Mouse (Mus musculus) heart, postnatal 10 days (tissue): ENCODE data around the gene Lrrc66. TPM values are rescaled to one million over a fixed set of nuclear protein-coding genes. Genes with fewer than 3 reads are reported as not detected.

Source experiments
- DNase-seq, 2 experiments: peaks; one replicate each; pipeline ENCODE4 v3.0.0; 2021
- intact Hi-C: fragments of 180-260 bp; cut with DNase I; formaldehyde crosslinking; loops from one replicate; pipeline ENCODE4 v1.15.1; 2025
- total RNA-seq, 2 experiments: library from RNA; stranded (reverse); gene quantifications; 2 replicates each; pipeline ENCODE4 v1.2.3; 2021

Lrrc66 gene
- total RNA-seq, 2 experiments from 2014 or later: not detected

DNA sequence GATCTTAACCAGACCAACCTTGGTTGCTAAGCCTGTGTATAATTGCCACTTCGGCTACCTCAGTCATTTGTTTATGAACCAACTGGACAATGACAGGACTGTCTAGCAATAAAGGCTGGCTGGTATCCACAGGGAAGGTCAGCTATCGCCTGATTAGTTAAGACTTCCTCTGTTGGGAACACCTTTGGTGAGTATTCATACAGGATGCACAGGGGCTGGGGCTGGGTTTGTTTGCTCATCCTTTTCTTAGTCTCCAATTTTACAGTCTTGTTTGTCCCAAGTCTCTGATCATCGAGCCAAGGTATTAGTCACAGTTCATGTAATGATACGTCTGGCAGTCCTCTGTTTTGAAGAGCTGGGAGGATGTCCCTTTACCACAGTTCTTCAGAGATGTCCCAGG, 65.4 kb downstream of the Lrrc66 start:
- intact Hi-C loops: no loop called here
- no peak for DNase-seq

DNA sequence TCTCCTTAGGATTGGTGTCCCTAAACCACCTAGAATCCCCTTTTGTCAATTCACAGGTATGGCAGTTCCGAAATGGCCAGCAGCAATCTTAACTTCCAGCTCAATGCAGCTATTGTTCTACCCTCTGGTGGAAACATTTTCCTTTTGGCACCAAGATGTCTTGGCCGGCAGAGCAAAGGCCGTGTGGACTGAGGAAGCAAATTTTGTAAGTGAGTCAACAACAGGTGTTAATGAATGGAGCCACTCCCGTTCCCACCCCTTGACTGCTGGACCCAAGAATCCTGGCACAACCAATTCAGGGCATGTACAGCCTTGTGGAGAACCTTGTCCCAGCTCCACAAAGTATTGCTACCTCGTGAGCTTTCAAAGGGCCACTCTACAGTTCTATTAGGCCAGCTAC, 66.2 kb downstream of the Lrrc66 start:
- intact Hi-C loops: no loop called here

DNA sequence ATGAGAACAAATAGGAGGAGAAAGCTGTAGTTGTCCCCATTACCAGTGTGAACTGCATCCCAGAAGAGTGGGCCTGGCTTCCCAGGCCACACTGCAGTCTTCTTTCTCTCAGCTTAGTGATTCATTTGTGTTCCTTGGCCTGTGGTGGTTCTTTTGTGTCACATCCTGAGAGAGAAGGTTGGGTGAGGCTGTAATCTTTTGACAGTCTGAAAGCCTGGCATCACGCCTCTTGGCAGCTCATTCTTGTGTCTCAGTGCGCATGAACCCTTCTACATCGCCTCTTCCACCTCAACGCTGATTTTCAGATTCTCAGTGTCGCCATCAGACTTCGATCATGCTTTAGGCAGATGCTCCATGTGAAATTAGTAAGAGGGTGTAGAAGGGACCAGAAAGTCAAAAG, 68.3 kb downstream of the Lrrc66 start:
- intact Hi-C loops: no loop called here
- DNase-seq: peak; percentile 35 to 52

More for the DNA sequence above, 66.2 kb downstream of the Lrrc66 start:
- DNase-seq: no peak

DNA sequence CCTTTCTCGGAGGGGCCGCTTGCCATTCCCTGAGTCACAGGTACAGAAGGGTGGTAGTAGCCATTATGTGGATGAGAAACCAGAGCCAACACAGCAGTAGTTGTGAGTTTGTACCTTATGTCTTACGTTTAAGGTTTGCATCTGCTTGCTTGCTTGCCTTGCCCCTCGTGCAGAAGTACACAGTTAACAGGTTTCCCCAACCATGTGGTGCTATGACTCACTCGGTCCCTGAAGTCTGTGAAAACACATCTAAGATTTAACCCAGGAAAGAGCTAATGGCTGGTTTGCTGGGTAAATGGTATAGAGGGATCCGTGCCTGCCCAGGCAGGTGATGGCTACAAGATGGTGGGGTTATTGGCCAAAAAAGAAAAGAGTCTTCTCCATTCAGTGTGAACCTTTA, 73.6 kb downstream of the Lrrc66 start:
- intact Hi-C loops: no loop called here
- no peak for DNase-seq

DNA sequence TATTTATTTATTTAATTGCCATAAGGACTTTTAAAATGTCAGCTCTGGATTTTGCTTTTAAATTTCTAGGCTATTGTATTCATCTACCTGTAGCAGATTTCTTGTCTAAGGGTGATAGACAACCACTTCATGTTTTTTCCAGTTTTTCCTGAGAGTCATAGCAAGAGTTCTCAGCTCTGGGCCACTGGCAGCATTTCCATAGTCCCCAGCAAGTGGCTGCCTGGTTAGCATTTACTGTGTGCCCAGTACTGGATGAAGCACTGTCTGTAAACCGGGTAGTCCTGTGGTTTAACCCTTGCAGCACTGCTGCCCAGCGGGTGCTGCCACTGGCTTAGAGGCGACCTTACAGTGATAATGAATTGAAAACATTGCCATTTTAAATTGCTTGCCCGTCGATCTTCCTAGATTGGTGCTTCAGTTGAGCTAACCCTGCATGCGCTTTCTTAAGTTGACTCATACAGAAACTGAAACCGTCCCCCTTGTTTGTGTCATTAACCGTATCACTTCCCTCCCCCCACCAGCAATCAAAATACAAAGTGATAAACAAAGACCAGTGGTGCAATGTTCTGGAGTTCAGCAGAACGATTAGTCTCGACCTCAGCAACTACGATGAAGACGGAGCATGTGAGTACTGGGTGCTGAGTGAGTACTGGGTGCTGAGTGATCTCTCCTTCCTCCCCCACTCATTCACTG, 75.4 kb downstream of the Lrrc66 start:
- intact Hi-C loops: no loop called here
- no peak for DNase-seq

Other genes with a start within 250 kb of the Lrrc66 start
- gene Cwh43, start 226.5 kb downstream of the Lrrc66 start, total RNA-seq: not detected
- gene Dcun1d4, start 151.5 kb downstream of the Lrrc66 start, total RNA-seq: 10 to 100 TPM; 16.6 to 19.7 TPM
- gene Sgcb, start 15.3 kb upstream of the Lrrc66 start, total RNA-seq: 10 to 100 TPM; 75.1 TPM
- gene Spata18, start 18.9 kb upstream of the Lrrc66 start, total RNA-seq: 1 to 10 TPM; 1.8 TPM